Mouse (Mus musculus): ENCODE measurements around the gene Ccdc155.

Ccdc155 gene

DNA sequence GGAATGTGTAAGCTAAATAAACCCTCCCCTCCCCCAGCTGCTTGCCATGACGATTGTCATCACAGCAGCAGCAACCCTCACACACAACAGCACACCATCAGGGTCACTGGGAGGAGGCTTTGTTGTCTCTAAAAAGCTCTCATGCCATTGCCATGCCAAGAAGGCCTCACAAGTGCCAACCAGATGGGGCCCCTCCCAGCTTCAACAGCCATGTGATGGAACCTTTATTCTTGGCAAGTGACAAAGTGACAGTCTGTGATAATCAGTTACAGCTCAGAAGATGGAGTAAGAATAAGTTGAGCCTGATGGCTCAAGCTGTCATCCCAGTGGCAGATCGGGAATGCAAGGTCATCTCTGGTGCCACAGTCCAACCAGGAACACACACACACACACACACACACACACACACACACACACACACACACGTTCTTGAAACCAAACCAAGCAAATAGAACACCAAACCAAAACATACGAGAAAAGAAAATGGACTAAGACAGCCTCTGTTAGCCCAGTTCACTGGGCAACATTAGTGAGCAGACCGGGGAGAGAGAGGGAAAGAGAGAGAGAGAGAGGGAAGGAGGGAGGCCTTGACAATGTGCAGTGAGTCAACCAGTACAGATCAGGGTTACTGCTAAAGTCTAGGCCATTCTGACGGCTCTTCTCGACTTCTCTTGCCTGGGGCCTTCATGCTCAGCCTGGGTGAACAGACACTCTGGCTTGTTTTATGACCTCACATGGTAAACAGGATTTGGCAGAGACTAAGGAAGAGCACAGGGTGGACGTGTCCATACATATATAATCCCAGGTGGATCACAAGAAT, 64.6 kb downstream of the Ccdc155 start:
- DNase-seq = no peak

DNA sequence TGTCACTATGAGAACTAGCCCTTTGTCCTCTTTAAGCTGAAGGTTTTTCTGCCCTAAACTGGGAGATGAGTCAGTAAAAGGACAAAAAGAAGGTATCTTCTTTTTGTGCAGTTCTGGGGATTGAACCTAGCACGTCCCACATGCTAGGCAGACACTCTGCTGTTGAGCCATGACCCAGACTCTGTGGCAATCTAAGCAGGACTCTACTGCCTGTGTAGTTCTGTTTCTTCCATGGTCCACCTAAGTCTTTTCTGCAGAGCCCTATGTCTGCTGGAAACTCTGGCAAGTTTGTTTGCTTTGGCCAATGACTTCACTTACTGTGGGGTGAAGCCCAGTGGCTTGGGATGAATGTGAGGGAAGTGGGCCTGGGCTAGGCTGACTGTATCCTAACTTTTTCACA, 66.3 kb downstream of the Ccdc155 start:
- DNase-seq = no peak

DNA sequence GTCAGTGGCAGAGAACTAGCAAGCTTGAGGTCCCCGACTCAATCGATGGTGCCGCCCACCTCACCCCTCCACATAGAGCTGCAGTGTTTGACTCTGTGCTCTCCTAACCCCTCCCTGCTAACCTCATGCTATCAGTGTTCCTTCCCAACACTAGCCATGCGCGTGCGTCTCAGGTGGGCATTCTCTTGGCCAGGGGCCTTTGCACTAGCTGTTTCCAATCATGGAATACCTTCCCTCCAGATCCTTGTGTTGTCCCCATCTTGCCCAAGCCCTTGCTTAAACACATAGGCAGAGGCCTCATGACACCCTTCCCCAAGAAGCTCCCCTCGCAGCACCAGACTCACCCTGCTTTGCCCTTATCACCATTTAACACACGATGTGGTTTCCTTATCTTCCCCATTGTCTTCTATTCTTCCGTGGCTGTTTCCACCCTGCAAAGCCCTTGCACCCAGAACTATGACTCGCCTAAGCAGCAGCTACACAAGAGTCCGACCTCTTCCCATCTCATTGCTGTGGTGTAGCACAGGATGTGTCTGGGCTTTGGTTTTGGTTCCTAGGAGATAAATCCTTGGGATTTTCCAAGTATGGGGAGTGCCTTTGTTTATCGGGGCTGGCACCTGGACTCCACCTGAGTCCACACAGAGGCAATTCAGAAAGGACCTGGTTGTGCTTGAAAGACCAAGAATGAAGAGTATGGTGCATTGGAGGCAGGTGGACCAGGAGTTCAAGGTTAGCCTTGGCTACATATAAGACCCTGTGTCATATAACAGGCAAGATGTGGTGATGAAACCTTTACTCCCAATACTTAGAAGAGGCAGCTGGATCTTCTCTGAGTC, 67.3 kb downstream of the Ccdc155 start:
- no peak for DNase-seq

DNA sequence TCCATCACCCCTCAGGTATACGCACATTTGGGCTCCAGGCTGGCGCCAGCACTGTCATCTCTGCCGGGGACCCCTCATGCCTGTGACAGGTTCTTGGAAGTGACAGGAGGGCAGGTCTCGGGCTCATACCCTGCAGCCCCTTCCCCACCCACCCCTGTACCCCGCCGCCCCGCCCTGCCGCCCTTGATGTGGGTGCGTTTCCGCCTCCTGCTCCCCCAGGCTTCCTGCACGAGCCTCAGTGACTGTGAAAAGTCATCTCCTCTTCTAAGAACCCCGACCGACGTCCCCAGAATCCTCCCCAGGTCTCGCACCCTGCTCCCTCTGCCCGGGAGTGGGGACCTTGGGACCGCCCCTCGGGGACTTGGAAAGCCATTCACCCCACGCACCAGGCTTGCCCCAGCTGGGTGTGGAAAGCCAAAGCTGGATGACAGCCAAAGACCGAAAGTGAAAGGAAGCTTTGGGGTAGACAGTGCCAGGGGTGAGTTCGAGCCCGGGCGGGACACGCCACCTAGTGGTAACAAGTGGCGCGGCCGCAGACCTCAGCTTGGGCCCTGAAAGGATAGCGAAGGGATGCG, 68.6 kb downstream of the Ccdc155 start, which contains the start of the genes Gm45713 and Flt3l:
Gene Gm45713, minus strand, starts transcription at position 239 of the 575 bp plus-strand sequence.
Gene Flt3l, minus strand, starts transcription at position 440 of the 575 bp plus-strand sequence.
- peak; percentile 95 for DNase-seq

DNA sequence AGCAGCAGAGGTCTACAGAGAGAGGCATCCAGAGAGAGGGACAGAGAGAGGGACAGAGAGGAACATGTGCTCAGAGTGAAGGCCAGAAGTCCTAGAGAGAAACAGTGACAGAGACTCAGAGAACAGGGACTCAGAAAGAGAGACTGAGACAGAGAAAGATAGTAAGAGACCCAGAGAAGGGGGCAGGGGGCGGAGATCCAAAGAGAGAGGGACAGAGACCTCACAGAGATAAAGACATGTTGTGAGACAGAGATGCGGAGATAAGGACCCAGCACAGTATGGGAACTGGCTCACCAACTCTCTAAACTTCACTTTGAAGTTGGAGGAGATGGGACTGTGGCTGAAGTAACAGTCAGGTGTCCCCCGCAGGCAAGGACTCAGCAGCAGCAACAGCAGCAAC, 69.3 kb downstream of the Ccdc155 start:
- DNase-seq = no peak

DNA sequence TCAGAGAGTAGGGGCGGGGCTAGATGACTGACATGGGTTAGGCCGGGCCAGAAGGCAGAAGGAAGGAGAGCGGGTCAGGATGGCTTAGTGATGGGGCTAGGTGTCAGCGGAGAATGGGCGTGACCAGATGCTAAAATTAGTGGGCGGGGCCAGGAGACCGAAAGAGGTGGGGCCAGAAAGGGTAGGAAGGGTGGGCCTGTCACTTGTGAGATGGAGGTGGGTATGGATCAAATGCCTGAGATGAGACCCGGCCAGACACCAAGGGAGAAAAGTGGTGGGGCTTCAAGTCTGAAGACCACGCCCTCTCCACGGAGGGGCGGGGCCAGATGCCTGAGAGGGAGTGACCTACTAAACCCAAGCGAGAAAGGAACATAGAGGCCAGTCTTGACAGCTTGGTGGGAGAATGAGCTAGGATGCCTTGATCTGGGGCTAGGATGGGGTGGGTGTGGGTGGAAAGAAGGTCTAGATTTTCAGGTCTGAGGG, 70.1 kb downstream of the Ccdc155 start:
- DNase-seq = peak; percentile 77
